Mouse (Mus musculus) erythroblast, embryonic 14.5 days (primary cell): ENCODE results near the gene Srsf5. TPM values are rescaled to one million over a fixed set of nuclear protein-coding genes. Genes with fewer than 3 reads are reported as not detected.

Source experiments
- H3K27me3 ChIP-seq: 2 replicates; pipeline ENCODE4 v1.6.1; 2012; ENCODE audit warnings: inconsistent platforms; ENCODE audit not compliant: control insufficient read depth
- H3K36me3 ChIP-seq: 2 replicates; pipeline ENCODE4 v1.6.1; 2012; ENCODE audit warnings: mild to moderate bottlenecking, inconsistent platforms; ENCODE audit not compliant: control insufficient read depth
- H3K4me1 ChIP-seq: 2 replicates; pipeline ENCODE4 v1.6.1; 2012; ENCODE audit warnings: inconsistent platforms; ENCODE audit not compliant: control insufficient read depth
- H3K4me3 ChIP-seq: replicated peaks from 2 replicates; pipeline ENCODE3; 2012; ENCODE audit warnings: moderate library complexity, mild to moderate bottlenecking, inconsistent platforms
- H3K9me3 ChIP-seq: 2 replicates; pipeline ENCODE4 v1.6.1; 2012; ENCODE audit warnings: low read length, inconsistent platforms, mixed read lengths; ENCODE audit not compliant: control insufficient read depth
- GATA1 ChIP-seq: IDR thresholded peaks from 2 replicates; pipeline ENCODE4 v1.6.1; 2012; ENCODE audit warnings: low read length, inconsistent platforms, mixed read lengths
- TAL1 ChIP-seq: IDR thresholded peaks from 3 replicates; pipeline ENCODE4 v1.6.1; 2012; ENCODE audit warnings: low read length, inconsistent platforms, mixed read lengths
- polyA plus RNA-seq: library from polyadenylated mRNA; stranded (reverse); fragments of >175 nt; gene quantifications from 2 replicates; pipeline ENCODE4 v1.2.3, GENCODE M21; 2012

Srsf5 gene
- polyA plus RNA-seq, 1 experiment: 13.0 TPM

DNA sequence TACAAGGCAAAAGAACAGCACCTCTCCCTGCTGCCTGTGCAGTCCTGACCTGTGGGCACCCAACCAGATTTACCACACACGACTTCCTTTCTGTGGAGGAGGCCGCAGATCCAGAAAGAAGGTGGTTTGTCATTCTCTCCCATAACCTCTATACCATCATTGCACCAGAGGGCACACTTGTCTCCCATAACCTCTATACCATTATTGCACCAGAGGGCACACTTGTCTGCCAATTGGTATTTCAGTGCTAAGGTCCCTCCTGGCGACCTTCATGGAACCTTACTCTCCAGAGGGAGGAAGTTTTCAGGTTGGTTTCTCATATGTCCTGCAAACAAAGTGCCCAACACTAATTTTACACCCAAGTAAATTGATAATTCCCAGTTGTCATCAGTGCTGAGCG lies 41.3 kb downstream of the Srsf5 start:
- H3K27me3 ChIP-seq: no peaks in the 10 kb centered on the region
- TF ChIP-seq TAL1: no peak
- no peak for TF ChIP-seq GATA1
- no peaks in the 10 kb centered on the region for H3K9me3 ChIP-seq
- H3K4me3 ChIP-seq: no peak overlapping the region
- no peaks in the 10 kb centered on the region for H3K4me1 ChIP-seq
- no peaks in the 10 kb centered on the region for H3K36me3 ChIP-seq

DNA sequence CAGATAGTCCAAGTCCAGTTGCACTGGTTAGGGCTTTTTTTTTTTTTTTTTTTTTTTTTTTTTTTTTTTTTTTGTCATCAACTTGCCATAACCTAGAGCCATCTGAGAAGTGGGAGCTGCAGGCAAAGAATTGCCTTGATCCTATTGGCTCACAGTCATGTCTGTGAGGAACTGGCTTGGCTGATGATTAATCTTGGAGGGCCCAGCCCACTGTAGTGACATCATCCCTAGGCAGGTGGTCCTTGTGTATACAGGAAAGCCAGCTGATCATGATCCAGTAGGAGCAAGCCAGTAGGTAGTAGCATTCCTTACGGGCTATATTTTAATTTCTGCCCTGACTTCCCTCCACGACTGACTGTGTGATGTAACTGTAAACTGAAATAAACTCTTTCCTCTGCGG lies 43.0 kb downstream of the Srsf5 start:
- no peaks in the 10 kb centered on the region for H3K27me3 ChIP-seq
- H3K4me3 ChIP-seq: no peak overlapping the region
- TF ChIP-seq TAL1: no peak
- no peak for TF ChIP-seq GATA1

DNA sequence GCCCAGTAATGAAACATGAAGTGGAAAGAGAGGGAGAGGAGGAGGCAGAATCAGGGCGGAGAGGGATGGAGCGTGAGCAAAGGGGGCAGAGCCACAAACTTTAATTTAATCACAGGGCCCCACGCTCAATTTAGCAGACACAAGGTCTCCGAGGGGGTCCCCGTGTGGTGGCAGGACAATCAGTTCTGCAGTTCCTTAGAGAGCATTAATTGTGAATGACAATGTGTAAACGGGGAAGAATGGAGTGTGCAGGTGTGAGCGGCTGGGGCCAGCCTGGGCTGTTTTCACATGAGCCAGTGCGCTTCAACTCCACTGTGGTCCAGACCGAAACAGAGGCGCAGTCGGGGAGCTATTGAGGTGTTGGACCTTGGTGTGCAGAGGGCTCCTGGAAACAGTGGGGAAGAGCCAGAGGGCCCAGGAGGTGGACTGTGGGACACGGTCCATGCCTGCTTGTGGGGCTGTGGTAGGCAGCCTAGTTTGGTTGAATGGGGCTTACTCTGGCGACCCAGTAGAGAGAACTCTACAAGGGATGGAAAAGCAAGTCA lies 45.7 kb downstream of the Srsf5 start:
- TF ChIP-seq TAL1: no peak
- TF ChIP-seq GATA1: no peak
- Histone ChIP-seq H3K4me3 (no peak overlapping the region), H3K9me3 (no peaks in the 10 kb centered on the region; the same call in 1 of the 2 replicates), H3K36me3 (no peaks in the 10 kb centered on the region), H3K27me3 (no peaks in the 10 kb centered on the region), H3K4me1 (no peaks in the 10 kb centered on the region)

More for the DNA sequence above, 43.0 kb downstream of the Srsf5 start:
- Histone ChIP-seq H3K4me1 (no peaks in the 10 kb centered on the region), H3K36me3 (no peaks in the 10 kb centered on the region), H3K9me3 (no peaks in the 10 kb centered on the region; the same call in 1 of the 2 replicates)

DNA sequence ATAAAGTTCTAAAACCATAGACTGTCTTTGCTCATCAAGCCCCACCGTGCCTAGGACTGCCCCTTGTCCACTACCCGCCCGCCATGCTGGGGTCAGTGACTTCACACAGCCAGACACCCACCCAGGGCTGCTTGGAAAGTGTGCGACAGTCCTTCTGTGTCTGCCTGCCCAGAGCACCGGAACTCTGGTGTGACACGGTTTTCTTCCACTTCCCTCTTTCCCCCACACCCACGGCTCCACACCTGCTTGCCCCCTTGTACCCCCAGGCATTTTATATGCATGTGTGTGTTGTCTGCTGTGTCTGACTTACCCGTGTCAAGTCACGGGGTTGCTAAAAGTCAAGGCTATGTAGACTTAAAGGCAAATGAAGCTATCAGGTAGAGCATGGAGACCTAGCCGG lies 46.5 kb downstream of the Srsf5 start:
- no peak overlapping the region for H3K4me3 ChIP-seq
- H3K9me3 ChIP-seq: no peaks in the 10 kb centered on the region; the same call in 1 of the 2 replicates
- H3K4me1 ChIP-seq: no peaks in the 10 kb centered on the region
- H3K27me3 ChIP-seq: no peaks in the 10 kb centered on the region
- H3K36me3 ChIP-seq: no peaks in the 10 kb centered on the region
- TF ChIP-seq TAL1 (no peak), GATA1 (no peak)

DNA sequence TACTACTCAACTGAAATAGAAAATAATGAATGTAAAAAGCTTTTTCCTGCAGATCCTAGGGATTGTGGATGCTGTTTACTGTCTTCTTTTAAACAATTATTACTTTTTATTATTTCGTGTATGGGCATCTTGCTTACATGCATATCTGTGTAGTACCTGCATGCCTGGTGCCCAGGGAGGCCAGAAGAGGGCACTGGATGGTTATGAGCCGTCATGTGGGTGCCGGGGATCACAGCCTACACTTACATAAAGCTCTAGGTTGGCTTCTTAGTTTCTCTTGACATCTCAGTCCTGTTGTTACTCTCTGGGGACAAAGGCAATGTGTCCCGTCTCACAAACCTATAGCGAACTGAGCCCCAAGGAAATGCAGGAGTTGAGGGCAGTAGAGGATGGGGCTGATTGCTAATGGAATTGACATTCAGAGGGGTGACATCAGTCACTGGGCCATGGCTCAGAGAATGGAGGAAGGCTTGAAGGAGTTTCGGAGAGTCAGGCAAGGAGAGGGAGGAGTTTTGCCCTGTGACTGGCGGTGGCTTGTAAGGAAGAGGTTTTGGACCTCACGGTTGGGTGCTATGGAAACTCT lies 47.3 kb downstream of the Srsf5 start:
- Histone ChIP-seq H3K36me3 (no peaks in the 10 kb centered on the region), H3K4me1 (no peaks in the 10 kb centered on the region), H3K9me3 (no peaks in the 10 kb centered on the region; the same call in 1 of the 2 replicates), H3K4me3 (no peak overlapping the region), H3K27me3 (no peaks in the 10 kb centered on the region)
- TF ChIP-seq GATA1 (no peak), TAL1 (no peak)

DNA sequence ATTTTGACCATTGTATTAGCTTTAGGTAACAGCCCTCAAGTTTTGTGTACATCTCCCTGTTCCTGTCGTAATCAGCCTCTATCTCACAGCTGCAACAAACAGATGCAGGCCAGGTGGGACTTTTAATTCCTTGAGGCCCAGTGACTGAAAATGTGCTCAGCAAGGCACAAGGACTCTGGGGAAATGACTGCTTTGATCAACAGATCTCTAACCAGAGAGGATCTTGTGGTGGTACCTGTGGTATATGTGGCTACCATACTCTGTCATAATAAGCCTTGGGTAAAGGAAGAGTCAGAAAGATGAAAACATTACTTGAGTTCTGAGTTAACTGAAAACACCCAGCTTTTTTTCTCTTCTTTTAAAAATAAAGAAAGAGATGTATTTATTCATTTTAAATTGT lies 48.5 kb downstream of the Srsf5 start:
- H3K4me1 ChIP-seq: no peaks in the 10 kb centered on the region
- no peaks in the 10 kb centered on the region; the same call in 1 of the 2 replicates for H3K9me3 ChIP-seq
- no peak overlapping the region for H3K4me3 ChIP-seq
- no peaks in the 10 kb centered on the region for H3K36me3 ChIP-seq
- TF ChIP-seq TAL1: no peak
- TF ChIP-seq GATA1: no peak
- H3K27me3 ChIP-seq: peaks cover 4% of the 10 kb centered on the region; the same call in 1 of the 2 replicates

DNA sequence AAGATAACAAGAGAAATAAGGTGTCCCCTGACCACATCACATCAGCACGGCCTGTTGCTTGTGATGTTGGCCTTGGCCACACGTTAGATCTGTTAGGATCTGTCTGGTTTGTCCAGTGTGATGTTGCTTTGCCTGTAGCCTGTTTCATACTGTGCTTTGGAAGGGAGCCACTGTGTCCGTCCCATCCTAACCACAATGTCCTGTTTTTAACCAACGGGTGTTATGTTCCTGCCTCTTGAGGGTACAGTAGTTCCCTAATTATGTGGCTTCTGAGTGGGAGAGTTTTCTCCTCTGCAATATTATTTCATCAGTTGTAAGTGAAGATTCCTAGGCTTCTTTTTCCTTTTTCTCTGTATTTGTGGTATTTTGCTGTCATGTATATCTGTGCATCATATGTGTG lies 50.0 kb downstream of the Srsf5 start:
- H3K9me3 ChIP-seq: no peaks in the 10 kb centered on the region; the same call in 1 of the 2 replicates
- TF ChIP-seq GATA1: no peak
- TF ChIP-seq TAL1: no peak
- no peaks in the 10 kb centered on the region for H3K4me1 ChIP-seq
- no peaks in the 10 kb centered on the region for H3K36me3 ChIP-seq
- H3K27me3 ChIP-seq: peaks cover 6% of the 10 kb centered on the region; the same call in 1 of the 2 replicates
- H3K4me3 ChIP-seq: no peak overlapping the region

DNA sequence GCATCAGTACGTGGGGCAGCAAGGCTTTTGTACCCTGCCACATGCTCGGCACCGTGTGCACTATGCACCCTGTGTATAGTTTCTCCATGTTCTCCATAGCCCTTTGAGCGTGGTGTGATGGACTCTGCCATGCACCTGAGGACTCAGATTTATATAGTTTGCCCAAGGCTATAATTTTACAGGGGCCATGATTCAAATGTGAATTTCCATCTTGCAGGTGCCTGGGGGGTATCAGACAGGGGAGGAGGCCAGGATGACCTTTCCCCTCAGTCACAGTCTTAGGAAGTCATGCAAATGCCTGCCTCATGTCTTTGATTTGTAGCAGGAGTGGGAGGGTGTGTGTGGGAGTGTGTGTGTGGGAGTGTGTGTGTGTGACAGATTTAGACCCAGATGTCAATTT lies 52.3 kb downstream of the Srsf5 start:
- H3K9me3 ChIP-seq: no peaks in the 10 kb centered on the region; the same call in 1 of the 2 replicates
- TF ChIP-seq TAL1: no peak
- H3K36me3 ChIP-seq: no peaks in the 10 kb centered on the region
- H3K27me3 ChIP-seq: peaks cover 6% of the 10 kb centered on the region; the same call in 1 of the 2 replicates
- no peaks in the 10 kb centered on the region for H3K4me1 ChIP-seq
- H3K4me3 ChIP-seq: no peak overlapping the region

DNA sequence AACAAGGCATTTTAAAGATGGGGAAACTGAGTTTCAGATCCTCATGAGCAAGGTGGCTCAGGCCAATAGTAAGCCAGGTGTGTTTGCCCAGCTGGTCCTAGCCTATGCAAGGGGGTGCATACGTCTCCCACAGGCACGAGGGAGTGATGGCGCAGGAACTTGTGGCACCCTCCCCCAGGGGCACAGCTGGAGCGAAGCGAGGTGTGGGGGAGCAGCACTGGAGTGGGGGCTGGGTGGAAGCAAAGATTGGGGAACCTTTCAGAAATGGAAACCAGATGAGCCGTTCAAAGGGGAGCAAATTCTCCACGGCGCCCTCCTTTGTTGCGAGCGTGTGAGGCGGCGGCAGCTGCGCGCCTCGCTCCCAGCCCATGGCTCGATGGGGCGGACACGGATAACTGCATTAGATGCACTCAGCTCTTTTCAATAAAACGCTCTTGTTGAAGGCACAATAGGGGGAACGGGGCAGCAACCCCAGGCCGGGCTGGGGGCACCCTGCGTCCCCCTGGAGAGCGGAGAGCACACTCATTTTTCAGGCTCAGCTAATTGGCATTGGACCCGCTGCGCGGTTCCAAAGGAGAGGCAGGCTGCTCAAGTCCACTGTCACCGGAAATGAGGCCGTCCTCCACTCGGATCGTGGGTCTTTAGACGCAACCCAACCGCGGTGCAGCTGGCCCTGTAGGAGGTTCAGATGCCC lies 53.4 kb downstream of the Srsf5 start:
- Histone ChIP-seq H3K4me1 (no peaks in the 10 kb centered on the region), H3K9me3 (no peaks in the 10 kb centered on the region; the same call in 1 of the 2 replicates), H3K27me3 (peaks cover 6% of the 10 kb centered on the region; the same call in 1 of the 2 replicates), H3K4me3 (no peak overlapping the region), H3K36me3 (no peaks in the 10 kb centered on the region)
- no peak for TF ChIP-seq GATA1
- no peak for TF ChIP-seq TAL1

Other genes with a start within 250 kb of the Srsf5 start
- not detected in 2 replicates for gene Ccdc177, start 184.8 kb upstream of the Srsf5 start, polyA plus RNA-seq
- gene Susd6, start 155.0 kb upstream of the Srsf5 start, polyA plus RNA-seq: 1.1 and 1.2 TPM in 2 replicates
- gene Slc10a1, start 23.2 kb downstream of the Srsf5 start, polyA plus RNA-seq: not detected in 2 replicates
- 0.01 and 0.02 TPM in 2 replicates for gene Smoc1, start 81.3 kb downstream of the Srsf5 start, polyA plus RNA-seq